Mouse (Mus musculus) CH12.LX (cell line): Measurements from ENCODE around the gene Ercc6l2.

Experiments
- CHD2 ChIP-seq: IDR thresholded peaks from 2 replicates; pipeline ENCODE4 v1.6.1; 2011; ENCODE audit warnings: low read length, improper control_type of control experiment
- CTCF ChIP-seq, 2 experiments: IDR thresholded peaks in 1 of 2; conservative IDR thresholded peaks in 1 of 2; 2 replicates each; pipeline ENCODE4 v1.5.1; 2011 to 2012; ENCODE audit warnings: low read depth in 2 of 2, low read length in 2 of 2, improper control_type of control experiment in 1 of 2, inconsistent platforms in 1 of 2, mild to moderate bottlenecking in 1 of 2, moderate library complexity in 1 of 2
- EP300 ChIP-seq: IDR thresholded peaks from 2 replicates; pipeline ENCODE4 v1.6.1; 2011; ENCODE audit warnings: low read length, improper control_type of control experiment
- POLR2A ChIP-seq: IDR thresholded peaks from 2 replicates; pipeline ENCODE4 v1.6.1; 2011; ENCODE audit warnings: low read depth, mild to moderate bottlenecking, improper control_type of control experiment, low read length
- USF2 ChIP-seq: conservative IDR thresholded peaks from 2 replicates; pipeline ENCODE4 v1.6.1; 2011; ENCODE audit warnings: low read depth, low read length, improper control_type of control experiment

- TF ChIP-seq CHD2, result no peak
- TF ChIP-seq CTCF (conservative IDR thresholded peaks at IDR 0.05 in 1 of 2, IDR thresholded peaks at IDR 0.05 in 1 of 2; ENCODE audit: low read depth in 2 of 2, low read length in 2 of 2), result no peak
- no peak for TF ChIP-seq POLR2A
- TF ChIP-seq USF2, result no peak
- no peak for TF ChIP-seq EP300
These were observed 64.2 kb downstream of the Ercc6l2 start for GRCm38 (mm10) chr13:63879105-63879863.
